Mouse (Mus musculus): ENCODE data around the gene Ncor2. TPM values are rescaled to one million over a fixed set of nuclear protein-coding genes. Genes with fewer than 3 reads are reported as not detected.

The Ncor2 gene
- 8.6 TPM for polyA plus RNA-seq (2017; shearing (Covaris generic))

GRCm38 (mm10) chr5:125179007-125179734, at the start of gene Ncor2:
Gene Ncor2 (minus strand): TSS chr5:125179219.

GRCm38 (mm10) chr5:125002969-125003872, 175.8 kb downstream of the Ncor2 start, which contains the start of gene Rflna:
Gene Rflna (plus strand): TSS chr5:125003221.

Other genes starting within 250 kb of the Ncor2 start
- 0.22 TPM for gene Rflna, start 176.0 kb downstream of the Ncor2 start, polyA plus RNA-seq (2017; shearing (Covaris generic))
- gene Scarb1, start 161.9 kb upstream of the Ncor2 start, polyA plus RNA-seq (2017; shearing (Covaris generic)) = 18.9 TPM
- gene Gm10382, start 210.1 kb upstream of the Ncor2 start, polyA plus RNA-seq (2017; shearing (Covaris generic)) = 4.5 TPM
- 1,298 TPM for gene Ubc, start 211.0 kb upstream of the Ncor2 start, polyA plus RNA-seq (2017; shearing (Covaris generic))

All from activated CD4-positive, CD25-positive, alpha-beta regulatory T cell, adult 9 weeks (primary cell).